Mouse (Mus musculus) intestine, postnatal 0 days (tissue): ENCODE results near the gene Adh1. TPM values are rescaled to one million over a fixed set of nuclear protein-coding genes. Genes with fewer than 3 reads are reported as not detected.

ENCODE experiments used
- ATAC-seq: fragments of 200-750 bp; cut with Nextera tagmentation; 2 replicates; pipeline ENCODE4 v1.8.0; 2017; ENCODE audit warnings: mild to moderate bottlenecking, moderate TSS enrichment, moderate library complexity
- H3K27ac ChIP-seq: fragments of 300-500 bp; sonication (generic); 2 replicates; pipeline ENCODE4 v1.5.1; 2014; ENCODE audit warnings: mild to moderate bottlenecking, low read depth, low read length, moderate library complexity
- H3K27me3 ChIP-seq: fragments of 300-500 bp; sonication (generic); replicated peaks from 2 replicates; pipeline ENCODE4 v1.6.1; 2014; ENCODE audit warnings: low read length, mixed read lengths; ENCODE audit not compliant: control insufficient read depth, insufficient read depth
- H3K36me3 ChIP-seq: fragments of 300-500 bp; sonication (generic); 2 replicates; pipeline ENCODE4 v1.6.1; 2014; ENCODE audit warnings: mild to moderate bottlenecking, moderate library complexity; ENCODE audit not compliant: control insufficient read depth, insufficient read depth
- H3K4me1 ChIP-seq: fragments of 300-500 bp; sonication (generic); replicated peaks from 2 replicates; pipeline ENCODE4 v1.6.1; 2014; ENCODE audit warnings: antibody characterized with exemption, low read length, mixed read lengths; ENCODE audit not compliant: control insufficient read depth, insufficient read depth
- H3K4me2 ChIP-seq: fragments of 300-500 bp; sonication (generic); replicated peaks from 2 replicates; pipeline ENCODE4 v1.6.1; 2014; ENCODE audit warnings: low read depth, mild to moderate bottlenecking, moderate library complexity
- H3K4me3 ChIP-seq: fragments of 300-500 bp; sonication (generic); 2 replicates; pipeline ENCODE4 v1.5.1; 2014; ENCODE audit warnings: low read depth, low read length
- H3K9ac ChIP-seq: fragments of 300-500 bp; sonication (generic); 2 replicates; pipeline ENCODE4 v1.6.1; 2014; ENCODE audit warnings: mild to moderate bottlenecking, low read depth, low read length
- H3K9me3 ChIP-seq: fragments of 300-500 bp; sonication (generic); 2 replicates; pipeline ENCODE4 v1.6.1; 2016; ENCODE audit warnings: mixed run types; ENCODE audit not compliant: control insufficient read depth
- CTCF ChIP-seq: sonication (generic); IDR thresholded peaks from 2 replicates; pipeline ENCODE4 v1.5.1; 2016; ENCODE audit warnings: low read depth, mild to moderate bottlenecking, control low read depth, antibody characterized with exemption, moderate library complexity
- WGBS: fragments of 180-500 bp; shearing (Covaris S2); extraction: QIAGEN DNeasy Blood & Tissue Kit; methylation state at CpG from one replicate; pipeline ENCODE4 v1.1.7; 2014; 5-methylcytosine and 5-hydroxymethylcytosine counted together
- polyA plus RNA-seq: library from polyadenylated mRNA; unstranded; fragments of >200 nt; fragmentation: Nextera tagmentation; extraction: Ambion mirVana; gene quantifications from 2 replicates; pipeline ENCODE4 v1.2.1, GENCODE M21; 2015

Adh1 gene
- polyA plus RNA-seq, 1 experiment from 2014 or later: 101 TPM

GRCm38 (mm10) chr3:138305486-138306289 lies 44.9 kb downstream of the Adh1 start:
- ATAC-seq: no peak
- H3K27ac ChIP-seq: no peak overlapping the region
- H3K27me3 ChIP-seq: no peaks in the 10 kb centered on the region
- no peaks in the 10 kb centered on the region for H3K9me3 ChIP-seq
- 41% methylated on average over 10 of the region's 10 CpGs for WGBS
- H3K4me2 ChIP-seq: peak overlapping the region; percentile 60
- no peaks in the 10 kb centered on the region for H3K36me3 ChIP-seq
- H3K9ac ChIP-seq: no peak overlapping the region
- H3K4me3 ChIP-seq: no peak overlapping the region
- H3K4me1 ChIP-seq: peaks cover 4% of the 10 kb centered on the region
- TF ChIP-seq CTCF: no peak

DNA sequence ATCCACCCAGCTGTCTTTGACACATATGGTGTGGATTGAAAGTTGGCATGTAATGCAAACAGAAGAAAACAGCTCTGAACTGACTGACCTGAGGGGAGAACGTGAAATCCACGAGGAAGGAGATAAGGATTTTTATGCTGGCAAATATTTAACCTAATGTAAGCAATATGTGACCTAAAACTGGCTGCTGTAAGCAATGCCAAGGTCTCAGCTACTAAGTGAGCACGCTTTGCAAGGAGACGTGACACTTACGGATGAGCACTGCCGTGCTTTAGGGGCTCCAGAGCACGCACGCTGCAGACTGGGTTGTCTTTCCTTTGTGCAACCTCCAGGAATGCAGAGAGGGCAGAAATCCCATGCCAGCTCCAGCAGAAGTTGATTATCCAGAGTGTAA lies 45.5 kb downstream of the Adh1 start:
- no peaks in the 10 kb centered on the region for H3K36me3 ChIP-seq
- TF ChIP-seq CTCF: no peak
- ATAC-seq: peak; percentile 60
- no peaks in the 10 kb centered on the region for H3K9me3 ChIP-seq
- no peak overlapping the region for H3K27ac ChIP-seq
- 11% methylated on average over 8 of the region's 8 CpGs for WGBS
- peaks cover 4% of the 10 kb centered on the region for H3K4me1 ChIP-seq
- H3K9ac ChIP-seq: no peak overlapping the region
- no peak overlapping the region for H3K4me3 ChIP-seq
- no peaks in the 10 kb centered on the region for H3K27me3 ChIP-seq
- H3K4me2 ChIP-seq: peak overlapping the region; percentile 60

DNA sequence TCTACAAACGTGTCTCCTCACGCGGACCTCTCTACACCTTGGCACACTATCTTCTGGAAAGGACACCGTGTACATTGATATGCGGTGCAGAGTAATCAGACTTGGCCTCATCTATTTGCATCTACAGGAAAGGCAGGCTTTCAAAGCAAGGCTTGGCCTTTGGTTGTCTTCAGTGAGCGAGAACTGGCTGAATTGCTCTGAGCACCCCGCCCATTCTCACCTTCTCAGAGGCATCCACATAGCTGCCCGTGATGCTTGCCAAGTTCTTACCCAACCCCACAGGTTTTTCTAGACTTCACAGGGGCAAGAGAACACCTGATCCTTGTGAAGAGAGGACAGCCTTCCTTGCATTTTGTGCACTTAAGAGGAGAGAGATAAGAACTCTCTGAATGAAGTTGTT lies 49.1 kb downstream of the Adh1 start:
- H3K27ac ChIP-seq: no peak overlapping the region
- TF ChIP-seq CTCF: no peak
- WGBS: 45% methylated on average over 8 of the region's 8 CpGs
- H3K36me3 ChIP-seq: no peaks in the 10 kb centered on the region
- H3K9ac ChIP-seq: no peak overlapping the region
- ATAC-seq: no peak
- H3K4me2 ChIP-seq: no peak overlapping the region
- H3K27me3 ChIP-seq: no peaks in the 10 kb centered on the region
- H3K4me1 ChIP-seq: no peaks in the 10 kb centered on the region
- no peaks in the 10 kb centered on the region for H3K9me3 ChIP-seq
- no peak overlapping the region for H3K4me3 ChIP-seq

DNA sequence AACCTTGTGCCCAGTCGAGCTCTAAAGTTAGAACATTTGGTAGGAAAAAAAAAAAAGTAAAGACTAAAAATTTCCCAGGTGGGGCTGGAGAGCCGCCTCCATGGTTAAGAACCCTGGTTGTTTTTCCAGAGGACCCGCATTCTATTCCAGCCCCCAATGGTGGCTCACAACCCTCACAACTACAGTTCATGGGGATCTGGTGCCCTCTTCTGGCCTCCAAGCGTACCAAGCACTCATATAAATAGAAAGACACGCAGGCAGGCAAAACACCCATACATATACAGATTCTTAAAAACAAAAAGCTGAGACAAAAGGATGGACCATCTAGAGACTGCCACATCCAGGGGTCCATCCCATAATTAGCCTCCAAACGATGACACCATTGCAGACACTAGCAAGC lies 50.2 kb downstream of the Adh1 start:
- H3K27ac ChIP-seq: no peak overlapping the region
- no peak overlapping the region for H3K9ac ChIP-seq
- no peaks in the 10 kb centered on the region for H3K27me3 ChIP-seq
- H3K4me1 ChIP-seq: no peaks in the 10 kb centered on the region
- no peak overlapping the region for H3K4me3 ChIP-seq
- H3K9me3 ChIP-seq: no peaks in the 10 kb centered on the region
- WGBS: 91% methylated on average over 6 of the region's 6 CpGs
- no peak for ATAC-seq
- H3K4me2 ChIP-seq: no peak overlapping the region
- peak; percentile 63 for TF ChIP-seq CTCF
- H3K36me3 ChIP-seq: no peaks in the 10 kb centered on the region

GRCm38 (mm10) chr3:138312965-138313364 lies 52.2 kb downstream of the Adh1 start, which contains the start of gene Adh6a:
TSS of gene Adh6a (plus strand) at chr3:138313286.
- no peak within 1 kb of the TSS for H3K9ac ChIP-seq
- 44% methylated on average over 5 of the region's 5 CpGs for WGBS

GRCm38 (mm10) chr3:138316908-138317472 lies 56.2 kb downstream of the Adh1 start:
- Histone ChIP-seq H3K9ac (no peak overlapping the region), H3K27ac (no peak overlapping the region), H3K27me3 (no peaks in the 10 kb centered on the region), H3K36me3 (no peaks in the 10 kb centered on the region), H3K4me1 (no peaks in the 10 kb centered on the region), H3K4me2 (no peak overlapping the region), H3K4me3 (no peak overlapping the region), H3K9me3 (no peaks in the 10 kb centered on the region)
- ATAC-seq: no peak
- 85% methylated on average over 2 of the region's 2 CpGs for WGBS
- TF ChIP-seq CTCF: no peak

More at GRCm38 (mm10) chr3:138312965-138313364, 52.2 kb downstream of the Adh1 start, which contains the start of gene Adh6a:
- no peaks in the 10 kb centered on the region for H3K27me3 ChIP-seq
- no peaks in the 10 kb centered on the region for H3K9me3 ChIP-seq
- H3K4me3 ChIP-seq: no peak within 1 kb of the TSS
- no peaks in the 10 kb centered on the region for H3K36me3 ChIP-seq
- H3K4me2 ChIP-seq: 0 out of 2 replicates have a peak within 1 kb of the TSS, but pooled peaks have one; percentile 14
- ATAC-seq: peak; percentile 92
- no peaks in the 10 kb centered on the region for H3K4me1 ChIP-seq
- 0 out of 2 replicates have a peak within 1 kb of the TSS, but pooled peaks have one; percentile 5 for H3K27ac ChIP-seq
- TF ChIP-seq CTCF: no peak
